Mouse (Mus musculus) layer of hippocampus, adult 2 months (tissue): ENCODE measurements around the gene Olfr522. TPM values are rescaled to one million over a fixed set of nuclear protein-coding genes. Genes with fewer than 3 reads are reported as not detected.

Experiments
- DNase-seq, 2 experiments: peaks; one replicate each; pipeline ENCODE4 v3.0.0; 2022; ENCODE audit warnings: low spot score in 2 of 2
- H3K27ac ChIP-seq: fragments of 200-600 bp; 2 replicates; pipeline ENCODE4 v1.8.1; 2022
- H3K4me3 ChIP-seq: fragments of 200-600 bp; 2 replicates; pipeline ENCODE4 v1.8.1; 2022; ENCODE audit warnings: mild to moderate bottlenecking
- CTCF ChIP-seq: fragments of 200-600 bp; conservative IDR thresholded peaks from 2 replicates; pipeline ENCODE4 v1.8.1; 2022; ENCODE audit warnings: antibody characterized with exemption, mild to moderate bottlenecking, moderate library complexity
- long read RNA-seq, 2 experiments: library from polyadenylated mRNA; stranded (forward); transcript quantifications; one replicate each; pipeline ENCODE4 v2.0.0; 2021; ENCODE audit warnings: borderline mapping rate in 2 of 2
- total RNA-seq, 2 experiments: library from RNA; stranded (reverse); gene quantifications; 2 replicates each; pipeline ENCODE4 v1.2.3; 2021

Olfr522 gene
- not detected for total RNA-seq
- long read RNA-seq, experiment 1 = 0 reads
- long read RNA-seq, experiment 2 = 0 reads

- Histone ChIP-seq H3K4me3 (no peak within 1 kb of the TSS), H3K27ac (no peak within 1 kb of the TSS)
- no peak for TF ChIP-seq CTCF
- DNase-seq = no peak
These were observed at the start of gene Olfr522 for GRCm38 (mm10) chr7:140164664-140165063. TSS of gene Olfr522 (minus strand) at chr7:140164764.

- Histone ChIP-seq H3K27ac (no peak overlapping the region), H3K4me3 (no peak overlapping the region)
- no peak for TF ChIP-seq CTCF
- no peak for DNase-seq
These were observed 49.3 kb upstream of the Olfr522 start for GRCm38 (mm10) chr7:140213841-140214240.

- TF ChIP-seq CTCF = no peak
- Histone ChIP-seq H3K4me3 (no peak overlapping the region), H3K27ac (no peak overlapping the region)
- DNase-seq = no peak
These were observed 44.1 kb upstream of the Olfr522 start for GRCm38 (mm10) chr7:140208677-140209076.

- TF ChIP-seq CTCF = no peak
- DNase-seq = no peak
- no peak overlapping the region for H3K27ac ChIP-seq
- H3K4me3 ChIP-seq = no peak overlapping the region
These were observed 43.6 kb upstream of the Olfr522 start for GRCm38 (mm10) chr7:140208153-140208552.

DNA sequence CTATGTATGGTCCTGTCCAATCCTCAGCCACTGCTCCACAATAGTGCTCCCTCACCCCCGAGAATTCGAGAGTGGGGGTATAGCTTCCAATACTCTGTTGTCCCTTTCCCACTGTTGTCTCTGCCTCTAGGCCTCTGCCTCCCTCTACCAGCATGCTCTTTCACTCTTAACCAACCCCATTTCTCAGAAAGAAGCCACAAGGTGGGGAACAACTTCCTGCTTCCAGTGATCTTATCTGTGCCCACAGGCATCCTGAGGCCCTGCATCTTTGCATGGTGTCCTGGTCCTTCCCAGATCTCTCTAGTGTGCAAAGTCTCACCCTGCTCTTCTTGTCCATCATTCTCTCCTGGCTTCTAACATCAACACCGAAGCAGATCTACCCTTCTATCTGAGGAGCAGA lies 42.3 kb upstream of the Olfr522 start:
- Histone ChIP-seq H3K4me3 (no peak overlapping the region), H3K27ac (no peak overlapping the region)
- no peak for DNase-seq
- TF ChIP-seq CTCF = no peak

- no peak within 1 kb of the TSS for H3K27ac ChIP-seq
- no peak for TF ChIP-seq CTCF
- H3K4me3 ChIP-seq = no peak within 1 kb of the TSS
- DNase-seq = no peak
These were observed 41.3 kb upstream of the Olfr522 start, which contains the start of gene Olfr524 for GRCm38 (mm10) chr7:140205864-140206263. TSS of gene Olfr524 (minus strand) at chr7:140205964.

DNA sequence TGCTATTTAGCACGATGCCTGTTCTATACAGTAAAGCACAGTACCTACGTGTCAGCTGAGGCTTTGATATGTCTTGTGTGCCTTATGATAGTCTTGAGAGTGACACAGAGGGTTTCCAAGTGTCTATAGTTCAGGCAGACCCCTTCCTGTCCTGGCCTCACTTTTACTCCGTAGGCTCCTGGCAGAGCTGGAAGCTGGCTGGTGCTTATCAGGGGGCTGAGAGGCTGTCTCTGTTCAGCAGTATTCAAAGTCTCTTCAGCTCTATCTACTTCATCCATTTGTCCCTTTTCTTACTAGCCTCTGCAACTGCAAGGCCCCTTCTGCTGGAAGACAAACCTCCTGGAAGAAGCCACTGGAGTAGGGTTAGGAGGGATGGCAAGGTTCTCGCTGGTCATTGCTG lies 36.5 kb upstream of the Olfr522 start:
- H3K4me3 ChIP-seq = no peak overlapping the region
- no peak for TF ChIP-seq CTCF
- no peak overlapping the region for H3K27ac ChIP-seq
- DNase-seq = no peak

DNA sequence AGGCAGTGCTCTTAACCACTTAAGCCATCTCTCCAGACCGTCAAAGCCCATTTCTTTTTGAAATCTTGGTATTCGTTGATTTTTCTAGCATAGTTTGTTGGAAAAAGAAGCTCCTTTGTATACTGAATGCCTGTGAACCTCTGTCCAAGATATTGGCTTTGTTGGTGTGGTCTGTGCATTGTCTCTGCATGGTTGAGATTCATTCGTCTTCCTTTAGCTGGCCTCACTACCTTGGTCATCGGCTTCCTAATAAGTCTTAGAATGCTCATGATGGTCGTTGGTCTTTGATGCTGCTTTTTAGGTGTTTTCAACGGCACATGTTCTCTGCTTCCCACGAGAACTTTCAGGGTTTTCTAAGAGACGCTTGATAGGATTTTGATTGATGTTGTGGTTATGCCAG lies 31.4 kb upstream of the Olfr522 start:
- Histone ChIP-seq H3K27ac (peak overlapping the region; percentile 85), H3K4me3 (no peak overlapping the region)
- no peak for DNase-seq
- TF ChIP-seq CTCF = no peak

DNA sequence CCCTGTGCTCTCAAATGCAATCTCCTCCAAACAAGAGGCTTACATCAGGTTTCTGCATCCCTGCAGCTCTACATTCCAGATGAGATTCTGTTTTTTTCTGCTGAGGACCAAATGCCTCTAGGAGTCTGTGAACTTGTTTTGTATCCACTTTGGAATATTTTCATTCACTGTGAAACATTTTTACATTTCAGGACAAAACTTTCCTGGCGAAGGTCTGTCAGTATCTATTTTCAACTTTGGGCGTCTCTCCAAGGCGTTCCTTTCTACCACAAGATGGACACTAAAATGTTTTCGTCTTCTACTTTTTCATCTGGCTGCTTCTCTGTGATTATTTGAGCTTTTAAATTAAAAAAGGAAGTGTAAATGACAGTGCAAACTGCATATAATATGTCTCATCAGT lies 29.5 kb upstream of the Olfr522 start:
- Histone ChIP-seq H3K4me3 (no peak overlapping the region), H3K27ac (peak overlapping the region; percentile 59; the same call in 1 of the 2 replicates)
- no peak for DNase-seq
- TF ChIP-seq CTCF = no peak

DNA sequence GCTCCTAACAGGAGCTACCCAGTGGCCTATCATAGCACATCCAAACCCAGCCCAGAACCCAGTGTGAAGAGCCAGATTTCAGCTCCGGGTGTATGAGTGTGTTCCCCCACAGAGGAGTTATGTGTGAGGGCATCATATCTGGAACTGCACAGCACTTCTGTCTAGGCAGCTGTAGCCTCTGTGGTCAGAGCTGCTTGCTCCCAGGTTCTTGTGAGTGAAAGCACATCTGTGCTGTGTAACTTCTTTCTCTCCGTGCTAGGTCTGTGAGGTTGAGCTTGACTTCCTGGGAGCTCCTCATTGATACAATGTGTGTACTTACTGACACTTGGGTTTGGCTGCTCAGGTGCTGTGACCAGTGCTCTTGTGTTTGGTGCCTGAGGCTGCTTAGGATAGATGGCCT lies 28.3 kb upstream of the Olfr522 start:
- no peak for DNase-seq
- H3K27ac ChIP-seq = peak overlapping the region; percentile 33; the same call in 1 of the 2 replicates
- no peak for TF ChIP-seq CTCF
- H3K4me3 ChIP-seq = no peak overlapping the region

DNA sequence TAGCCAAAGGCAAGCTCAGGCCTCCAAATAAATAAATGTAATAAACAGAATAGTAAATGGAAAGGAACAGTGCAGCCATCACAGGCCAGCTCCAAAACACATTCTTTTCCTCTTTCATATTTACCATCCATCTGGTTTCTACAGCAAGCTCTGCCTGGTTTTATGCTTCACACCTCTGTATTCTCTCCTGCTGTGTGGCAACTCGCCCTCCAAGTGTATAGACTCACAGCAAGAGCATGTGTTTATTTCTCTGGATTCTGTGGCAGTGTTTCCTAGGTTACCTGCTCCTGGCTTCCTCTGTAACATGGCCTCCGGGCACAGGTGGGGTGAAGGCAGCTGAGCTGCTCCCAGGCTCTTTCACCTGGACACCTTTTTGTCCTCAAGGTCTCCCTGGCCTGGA lies 27.9 kb upstream of the Olfr522 start:
- no peak for DNase-seq
- H3K27ac ChIP-seq = peak overlapping the region; percentile 33; the same call in 1 of the 2 replicates
- H3K4me3 ChIP-seq = no peak overlapping the region
- TF ChIP-seq CTCF = no peak

GRCm38 (mm10) chr7:140190435-140190834 lies 25.9 kb upstream of the Olfr522 start:
- no peak for TF ChIP-seq CTCF
- Histone ChIP-seq H3K27ac (peak overlapping the region; percentile 92; the same call in 1 of the 2 replicates), H3K4me3 (no peak overlapping the region)
- DNase-seq = no peak

GRCm38 (mm10) chr7:140188391-140189328 lies 24.1 kb upstream of the Olfr522 start:
- Histone ChIP-seq H3K27ac (peak overlapping the region; percentile 92), H3K4me3 (no peak overlapping the region)
- DNase-seq = no peak
- TF ChIP-seq CTCF = peak; percentile 81
